ENCODE assay signal across 31 mouse cellular contexts in genomic region chr7:43918426-43918825, GRCm38 (mm10). TPM values are rescaled to one million over a fixed set of nuclear protein-coding genes. Genes with fewer than 3 reads are reported as not detected.
A peak's percentile ranks its signal among the peaks of the same experiment; 100 is the strongest.
DNase-seq lines count a peak whose midpoint lies in the region; ATAC-seq and TF ChIP-seq lines count a peak whose summit lies in the region.
"Had no signal": no experiment of that assay in that cellular context is flagged by ENCODE, and none has a peak within 500 bp of the region (broad histone marks: within the 10 kb centered on the region; RNA-seq: fewer than 3 reads in every experiment).

No protein-coding gene starts in this region.

- TF ChIP-seq CTCF in testis, adult 2 months (IDR thresholded peaks at IDR 0.05; ENCODE audit: control insufficient read depth, insufficient read depth, insufficient replicate concordance, low read depth, low read length) = no peak

- no peaks in the 10 kb centered on the region for H3K4me1 ChIP-seq in forebrain, embryonic 11.5 days (replicated peaks; ENCODE audit: control insufficient read depth, insufficient read depth, low read length)
- no peaks in the 10 kb centered on the region for H3K4me1 ChIP-seq in forebrain, embryonic 13.5 days
- peaks cover 10% of the 10 kb centered on the region for H3K4me1 ChIP-seq in testis, adult 2 months (ENCODE audit: control insufficient read depth, insufficient read depth, low read length)
- H3K4me1 ChIP-seq: embryonic facial prominence, embryonic 13.5 days; embryonic facial prominence, embryonic 15.5 days had no signal

- no peaks in the 10 kb centered on the region for H3K36me3 ChIP-seq in forebrain, embryonic 11.5 days (ENCODE audit: control insufficient read depth, insufficient read depth, low read length)
- no peaks in the 10 kb centered on the region for H3K36me3 ChIP-seq in forebrain, embryonic 13.5 days (ENCODE audit: poor library complexity, severe bottlenecking)
- H3K36me3 ChIP-seq in testis, adult 2 months (ENCODE audit: control insufficient read depth, insufficient read depth, low read length) = no peaks in the 10 kb centered on the region
- H3K36me3 ChIP-seq: embryonic facial prominence, embryonic 13.5 days; embryonic facial prominence, embryonic 15.5 days; forebrain, embryonic 10.5 days; G1E had no signal

- WGBS in forebrain, embryonic 11.5 days = 87% methylated on average over 13 of the region's 13 CpGs
- WGBS in forebrain, embryonic 13.5 days = 88% methylated on average over 13 of the region's 13 CpGs

- H3K9me3 ChIP-seq in forebrain, embryonic 11.5 days (ENCODE audit: control insufficient read depth, low read length) = no peaks in the 10 kb centered on the region
- no peaks in the 10 kb centered on the region for H3K9me3 ChIP-seq in forebrain, embryonic 13.5 days (replicated peaks)
- H3K9me3 ChIP-seq: embryonic facial prominence, embryonic 13.5 days; embryonic facial prominence, embryonic 15.5 days; forebrain, embryonic 10.5 days; G1E had no signal

- no peak overlapping the region for H3K27ac ChIP-seq in forebrain, embryonic 11.5 days (ENCODE audit: low read depth, low read length)
- H3K27ac ChIP-seq in forebrain, embryonic 13.5 days = no peak overlapping the region
- H3K27ac ChIP-seq in testis, adult 2 months (ENCODE audit: control insufficient read depth, insufficient read depth, low read depth, low read length) = no peak overlapping the region
- H3K27ac ChIP-seq: embryonic facial prominence, embryonic 13.5 days; embryonic facial prominence, embryonic 15.5 days; forebrain, embryonic 10.5 days had no signal

- no peak overlapping the region for H3K4me3 ChIP-seq in forebrain, embryonic 11.5 days (ENCODE audit: low read depth, low read length)
- H3K4me3 ChIP-seq in forebrain, embryonic 13.5 days = no peak overlapping the region
- peak overlapping the region; percentile 71 for H3K4me3 ChIP-seq in testis, adult 2 months (ENCODE audit: control insufficient read depth, low read depth, low read length)
- H3K4me3 ChIP-seq: embryonic facial prominence, embryonic 13.5 days; embryonic facial prominence, embryonic 15.5 days; erythroblast, embryonic 14.5 days; forebrain, embryonic 10.5 days had no signal

- no peak overlapping the region for H3K9ac ChIP-seq in forebrain, embryonic 11.5 days (ENCODE audit: low read length)
- H3K9ac ChIP-seq in forebrain, embryonic 13.5 days = no peak overlapping the region
- H3K9ac ChIP-seq: embryonic facial prominence, embryonic 13.5 days; embryonic facial prominence, embryonic 15.5 days had no signal

- no peak for TF ChIP-seq POLR2A in testis, adult 2 months (IDR thresholded peaks at IDR 0.05; ENCODE audit: control insufficient read depth, low read depth, low read length)

- H3K27me3 ChIP-seq in forebrain, embryonic 11.5 days (ENCODE audit: control insufficient read depth, insufficient read depth, low read length) = no peaks in the 10 kb centered on the region
- no peaks in the 10 kb centered on the region for H3K27me3 ChIP-seq in forebrain, embryonic 13.5 days
- no peaks in the 10 kb centered on the region for H3K27me3 ChIP-seq in testis, adult 2 months (ENCODE audit: control insufficient read depth, insufficient read depth, low read length)
- H3K27me3 ChIP-seq: embryonic facial prominence, embryonic 13.5 days; embryonic facial prominence, embryonic 15.5 days; Patski had no signal

- no peak for ATAC-seq in forebrain, embryonic 11.5 days (replicated peaks; ENCODE audit: low FRiP score)
- ATAC-seq in forebrain, embryonic 13.5 days = no peak
- ATAC-seq: activated CD4-positive, CD25-positive, alpha-beta regulatory T cell, adult 4 months; CD4-positive, CD25-positive, alpha-beta regulatory T cell, adult 4 months; forebrain, embryonic 14.5 days; forebrain, embryonic 16.5 days; Patski had no signal

- no peak overlapping the region for H3K4me2 ChIP-seq in forebrain, embryonic 11.5 days (ENCODE audit: low read depth, low read length, severe bottlenecking)
- no peak overlapping the region for H3K4me2 ChIP-seq in forebrain, embryonic 13.5 days
- H3K4me2 ChIP-seq: embryonic facial prominence, embryonic 13.5 days; embryonic facial prominence, embryonic 15.5 days had no signal

- DNase-seq in forebrain, embryonic 11.5 days (ENCODE audit: low spot score) = peak; percentile 42
- no peak for DNase-seq in testis, postnatal 14 days (ENCODE audit: low spot score)
- no peak for DNase-seq in gastrocnemius, postnatal 25 days
- DNase-seq: adrenal gland, adult 8-10 months; adrenal gland, postnatal 14 days; adrenal gland, postnatal 36 days; B cell, adult 2 months; cerebellum, adult 11 months; cerebellum, adult 18-20 months; cerebellum, adult 8-10 months; cerebellum, adult 9-11 months; cerebellum, postnatal 14 days; cerebellum, postnatal 36 days; embryo, embryonic 11 days had no signal

RNA-seq across cellular contexts. Expression of gene Klk15, which starts 15.1 kb away (rescaled TPM):
- not detected in 2 replicates for polyA plus RNA-seq in forebrain, embryonic 11.5 days (2014; fragmentation: Nextera tagmentation; extraction: Ambion mirVana)
- not detected in 2 replicates for polyA plus RNA-seq in forebrain, embryonic 13.5 days (2015; fragmentation: Nextera tagmentation; extraction: Ambion mirVana)
- 0.91 and 1.4 TPM in 2 replicates for polyA plus RNA-seq in testis, adult 2 months (2012; rRNA removed)
- total RNA-seq in gastrocnemius, postnatal 25 days (2021) = not detected
- total RNA-seq: adrenal gland, adult 18-20 months; adrenal gland, adult 8-10 months; adrenal gland, postnatal 14 days; adrenal gland, postnatal 36 days; CH12.LX; common myeloid progenitor, adult 5-6 weeks; G1E had no signal
- polyA plus RNA-seq: activated CD4-positive, CD25-positive, alpha-beta regulatory T cell, adult 4 months; brain, embryonic 14.5 days; CD4-positive, CD25-positive, alpha-beta regulatory T cell, adult 4 months; embryonic facial prominence, embryonic 11.5 days; embryonic facial prominence, embryonic 13.5 days; embryonic facial prominence, embryonic 15.5 days; erythroblast, embryonic 14.5 days; forebrain, embryonic 10.5 days; forebrain, embryonic 14.5 days; forebrain, embryonic 16.5 days; G1E; Patski had no signal

RNA-seq across cellular contexts. Expression of gene Klk1b8, which starts 32.0 kb away (rescaled TPM):
- not detected in 2 replicates for polyA plus RNA-seq in forebrain, embryonic 11.5 days (2014; fragmentation: Nextera tagmentation; extraction: Ambion mirVana)
- polyA plus RNA-seq in forebrain, embryonic 13.5 days (2015; fragmentation: Nextera tagmentation; extraction: Ambion mirVana) = not detected in 2 replicates
- 93.8 and 107 TPM in 2 replicates for polyA plus RNA-seq in testis, adult 2 months (2012; rRNA removed)
- total RNA-seq in gastrocnemius, postnatal 25 days (2021) = not detected
- total RNA-seq: adrenal gland, adult 18-20 months; adrenal gland, adult 8-10 months; adrenal gland, postnatal 14 days; adrenal gland, postnatal 36 days; CH12.LX; common myeloid progenitor, adult 5-6 weeks; G1E had no signal
- polyA plus RNA-seq: activated CD4-positive, CD25-positive, alpha-beta regulatory T cell, adult 4 months; brain, embryonic 14.5 days; CD4-positive, CD25-positive, alpha-beta regulatory T cell, adult 4 months; embryonic facial prominence, embryonic 11.5 days; embryonic facial prominence, embryonic 13.5 days; embryonic facial prominence, embryonic 15.5 days; erythroblast, embryonic 14.5 days; forebrain, embryonic 10.5 days; forebrain, embryonic 14.5 days; forebrain, embryonic 16.5 days; G1E; Patski had no signal

RNA-seq across cellular contexts. Expression of gene Klk4, which starts 37.5 kb away (rescaled TPM):
- not detected in 2 replicates for polyA plus RNA-seq in forebrain, embryonic 11.5 days (2014; fragmentation: Nextera tagmentation; extraction: Ambion mirVana)
- 0.14 TPM in 1 of 2 replicates, not detected in the other for polyA plus RNA-seq in forebrain, embryonic 13.5 days (2015; fragmentation: Nextera tagmentation; extraction: Ambion mirVana)
- polyA plus RNA-seq in testis, adult 2 months (2012; rRNA removed) = 0.08 TPM in 1 of 2 replicates, not detected in the other
- total RNA-seq in gastrocnemius, postnatal 25 days (2021) = not detected
- total RNA-seq: adrenal gland, adult 18-20 months; adrenal gland, adult 8-10 months; adrenal gland, postnatal 14 days; adrenal gland, postnatal 36 days; CH12.LX; common myeloid progenitor, adult 5-6 weeks; G1E had no signal
- polyA plus RNA-seq: activated CD4-positive, CD25-positive, alpha-beta regulatory T cell, adult 4 months; CD4-positive, CD25-positive, alpha-beta regulatory T cell, adult 4 months; embryonic facial prominence, embryonic 11.5 days; erythroblast, embryonic 14.5 days; forebrain, embryonic 10.5 days; G1E; Patski had no signal

RNA-seq across cellular contexts. Expression of gene Klk1b1, which starts 48.1 kb away (rescaled TPM):
- polyA plus RNA-seq in forebrain, embryonic 11.5 days (2014; fragmentation: Nextera tagmentation; extraction: Ambion mirVana) = not detected in 2 replicates
- not detected in 2 replicates for polyA plus RNA-seq in forebrain, embryonic 13.5 days (2015; fragmentation: Nextera tagmentation; extraction: Ambion mirVana)
- 1.1 and 2.1 TPM in 2 replicates for polyA plus RNA-seq in testis, adult 2 months (2012; rRNA removed)
- not detected for total RNA-seq in gastrocnemius, postnatal 25 days (2021)
- total RNA-seq: adrenal gland, adult 18-20 months; adrenal gland, adult 8-10 months; adrenal gland, postnatal 14 days; adrenal gland, postnatal 36 days; CH12.LX; common myeloid progenitor, adult 5-6 weeks; G1E had no signal
- polyA plus RNA-seq: activated CD4-positive, CD25-positive, alpha-beta regulatory T cell, adult 4 months; brain, embryonic 14.5 days; CD4-positive, CD25-positive, alpha-beta regulatory T cell, adult 4 months; embryonic facial prominence, embryonic 11.5 days; embryonic facial prominence, embryonic 13.5 days; embryonic facial prominence, embryonic 15.5 days; erythroblast, embryonic 14.5 days; forebrain, embryonic 10.5 days; forebrain, embryonic 14.5 days; forebrain, embryonic 16.5 days; G1E; Patski had no signal

RNA-seq across cellular contexts. Expression of gene Klk1b9, which starts 57.4 kb away (rescaled TPM):
- polyA plus RNA-seq in forebrain, embryonic 11.5 days (2014; fragmentation: Nextera tagmentation; extraction: Ambion mirVana) = not detected in 2 replicates
- polyA plus RNA-seq in forebrain, embryonic 13.5 days (2015; fragmentation: Nextera tagmentation; extraction: Ambion mirVana) = not detected in 2 replicates
- polyA plus RNA-seq in testis, adult 2 months (2012; rRNA removed) = 13.8 and 14.9 TPM in 2 replicates
- not detected for total RNA-seq in gastrocnemius, postnatal 25 days (2021)
- total RNA-seq: adrenal gland, adult 18-20 months; adrenal gland, postnatal 14 days; adrenal gland, postnatal 36 days; CH12.LX; common myeloid progenitor, adult 5-6 weeks; G1E had no signal
- polyA plus RNA-seq: activated CD4-positive, CD25-positive, alpha-beta regulatory T cell, adult 4 months; brain, embryonic 14.5 days; CD4-positive, CD25-positive, alpha-beta regulatory T cell, adult 4 months; embryonic facial prominence, embryonic 11.5 days; embryonic facial prominence, embryonic 13.5 days; embryonic facial prominence, embryonic 15.5 days; erythroblast, embryonic 14.5 days; forebrain, embryonic 10.5 days; forebrain, embryonic 14.5 days; forebrain, embryonic 16.5 days; G1E; Patski had no signal

Comparison
In these comparisons a context has a peak if more than half of its experiments do, and no peak if none do; other contexts are left out.
1. RNA of gene Klk1b8, which starts 32.0 kb away (polyA plus RNA-seq): 93.8 to 107 TPM in testis, adult 2 months; not detected in forebrain, embryonic 11.5 days and not detected in forebrain, embryonic 13.5 days; every median in the first group is over 10 times any median in the second.